Mouse (Mus musculus) embryonic facial prominence, embryonic 14.5 days (tissue): Measurements from ENCODE around the gene Pidd1. TPM values are rescaled to one million over a fixed set of nuclear protein-coding genes. Genes with fewer than 3 reads are reported as not detected.

ENCODE experiments used
- ATAC-seq: fragments of 200-750 bp; cut with Nextera tagmentation; 2 replicates; pipeline ENCODE4 v1.8.0; 2017; ENCODE audit warnings: low read depth, moderate number of reproducible peaks, moderate TSS enrichment
- DNase-seq: peaks from one replicate; pipeline ENCODE4 v3.0.0-alpha.2; 2015; ENCODE audit warnings: low spot score
- H3K27ac ChIP-seq: fragments of 300-500 bp; sonication (generic); replicated peaks from 2 replicates; pipeline ENCODE4 v1.5.1; 2014; ENCODE audit warnings: low read depth, mild to moderate bottlenecking, low read length, moderate library complexity
- H3K27me3 ChIP-seq: fragments of 300-500 bp; sonication (generic); replicated peaks from 2 replicates; pipeline ENCODE4 v1.6.1; 2014; ENCODE audit warnings: low read length; ENCODE audit not compliant: control insufficient read depth, insufficient read depth
- H3K36me3 ChIP-seq: fragments of 300-500 bp; sonication (generic); 2 replicates; pipeline ENCODE4 v1.6.1; 2014; ENCODE audit warnings: low read length, mixed read lengths; ENCODE audit not compliant: control insufficient read depth, insufficient read depth
- H3K4me1 ChIP-seq: fragments of 300-500 bp; sonication (generic); 2 replicates; pipeline ENCODE4 v1.6.1; 2014; ENCODE audit warnings: antibody characterized with exemption, low read length; ENCODE audit not compliant: control insufficient read depth, insufficient read depth
- H3K4me2 ChIP-seq: fragments of 300-500 bp; sonication (generic); 2 replicates; pipeline ENCODE4 v1.6.1; 2014; ENCODE audit warnings: low read depth, mild to moderate bottlenecking, low read length, moderate library complexity, mixed read lengths
- H3K4me3 ChIP-seq: fragments of 300-500 bp; sonication (generic); 2 replicates; pipeline ENCODE4 v1.5.1; 2014; ENCODE audit warnings: low read depth, mild to moderate bottlenecking, low read length
- H3K9ac ChIP-seq: fragments of 300-500 bp; sonication (generic); 2 replicates; pipeline ENCODE4 v1.6.1; 2014; ENCODE audit warnings: low read depth, mild to moderate bottlenecking, low read length, moderate library complexity, mixed read lengths
- H3K9me3 ChIP-seq: fragments of 300-500 bp; sonication (generic); 2 replicates; pipeline ENCODE4 v1.6.1; 2016; ENCODE audit warnings: low read length; ENCODE audit not compliant: control insufficient read depth
- WGBS: fragments of 180-500 bp; shearing (Covaris S2); extraction: QIAGEN DNeasy Blood & Tissue Kit; methylation state at CpG from one replicate; pipeline ENCODE4 v1.1.7; 2014; 5-methylcytosine and 5-hydroxymethylcytosine counted together
- polyA plus RNA-seq: library from polyadenylated mRNA; unstranded; fragments of >200 nt; fragmentation: Nextera tagmentation; extraction: Ambion mirVana; gene quantifications from 2 replicates; pipeline ENCODE4 v1.2.1, GENCODE M21; 2014

Pidd1 gene
- polyA plus RNA-seq, 1 experiment from 2014 or later: 7.4 TPM

DNA sequence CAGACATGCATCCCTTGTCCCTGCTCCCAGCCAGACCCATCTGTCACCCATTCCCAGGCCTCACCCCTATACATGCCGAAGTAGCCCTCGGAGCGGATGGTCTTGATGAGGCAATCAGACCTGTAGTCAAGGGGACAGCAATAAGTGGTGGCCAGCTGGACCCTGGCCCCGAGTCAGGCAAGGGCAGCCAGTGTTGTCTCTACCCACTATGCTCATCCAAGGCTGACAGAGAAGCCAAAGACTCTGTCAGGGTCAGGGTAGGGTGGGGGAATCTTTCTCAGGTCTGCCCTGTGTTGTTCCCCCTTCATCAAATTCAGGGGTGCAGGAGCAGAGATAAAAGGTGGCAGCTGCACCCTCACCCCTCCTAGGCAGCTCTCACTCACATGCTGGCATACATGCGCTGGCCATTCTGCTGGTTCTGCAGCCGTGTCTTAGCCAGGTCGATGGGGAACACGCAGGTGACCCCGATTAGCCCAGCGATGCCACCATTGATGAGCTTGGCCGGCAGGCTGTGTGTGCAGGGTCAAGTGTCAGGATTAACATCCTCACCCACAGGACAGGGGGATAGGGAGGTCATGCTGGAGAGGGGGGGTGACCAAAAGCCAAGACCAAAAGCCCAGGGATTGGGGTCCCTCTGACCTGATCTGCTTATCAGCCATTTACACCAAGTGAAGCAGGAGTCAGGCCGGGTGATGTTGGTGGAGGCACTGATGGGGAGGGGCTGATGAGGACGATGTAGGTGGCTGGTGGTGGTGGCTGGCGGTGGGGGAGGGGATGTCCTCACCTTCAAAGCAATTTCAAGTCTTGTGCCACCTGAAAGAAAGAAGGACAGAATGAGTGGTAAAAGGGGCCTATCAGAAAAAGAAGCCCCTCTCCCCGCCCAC, 10.1 kb downstream of the Pidd1 start:
- DNase-seq: no peak
- Histone ChIP-seq H3K4me2 (peak overlapping the region; percentile 74), H3K4me3 (peak overlapping the region; percentile 44), H3K36me3 (peaks cover 43% of the 10 kb centered on the region), H3K9ac (peak overlapping the region; percentile 64), H3K27ac (no peak overlapping the region), H3K9me3 (no peaks in the 10 kb centered on the region), H3K4me1 (peaks cover 26% of the 10 kb centered on the region; the same call in 1 of the 2 replicates), H3K27me3 (no peaks in the 10 kb centered on the region)
- ATAC-seq: no peak
- 77% methylated on average over 15 of the region's 15 CpGs for WGBS

DNA sequence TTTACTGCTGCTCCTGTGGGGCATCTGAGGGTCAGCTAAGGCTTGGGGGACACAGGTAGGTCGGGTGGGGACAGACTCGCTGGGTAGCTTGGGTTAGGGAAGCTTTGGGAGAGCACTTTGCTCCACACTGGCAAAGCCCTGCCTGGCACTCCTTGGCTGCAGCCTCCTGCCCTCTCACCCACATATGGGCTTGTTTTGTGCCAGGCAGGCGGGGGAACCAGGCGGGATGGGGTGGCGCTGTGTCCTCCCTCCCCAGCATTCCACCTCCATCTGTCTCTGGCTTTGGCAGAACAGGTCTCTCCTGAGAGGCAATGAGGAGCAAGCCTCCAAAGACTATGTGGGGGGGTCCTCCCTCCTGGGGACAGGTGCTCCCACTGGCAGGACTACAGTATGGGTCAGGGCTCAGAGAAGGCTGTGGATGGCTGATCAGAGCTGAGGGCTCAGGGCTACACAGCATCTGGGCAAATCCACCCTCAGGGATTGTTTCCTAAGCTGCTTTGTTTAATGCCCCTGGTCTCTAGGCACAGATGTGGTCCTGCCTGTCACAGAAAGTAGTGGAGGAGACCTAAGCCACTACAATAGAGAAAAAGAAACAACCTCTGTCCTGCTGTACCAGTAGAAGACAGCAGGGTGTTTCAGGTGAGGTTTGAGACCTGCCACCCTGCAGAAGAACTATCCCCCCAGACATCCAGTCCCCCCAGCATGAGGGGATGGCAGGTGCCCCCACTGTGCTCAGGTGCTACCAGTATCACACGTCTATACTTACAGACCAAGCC, 10.9 kb downstream of the Pidd1 start:
- no peak for DNase-seq
- WGBS: 70% methylated on average over 5 of the region's 6 CpGs
- no peak for ATAC-seq
- Histone ChIP-seq H3K4me1 (peaks cover 26% of the 10 kb centered on the region; the same call in 1 of the 2 replicates), H3K4me2 (no peak overlapping the region), H3K36me3 (peaks cover 36% of the 10 kb centered on the region), H3K4me3 (no peak overlapping the region), H3K9ac (no peak overlapping the region), H3K27me3 (no peaks in the 10 kb centered on the region), H3K9me3 (no peaks in the 10 kb centered on the region), H3K27ac (no peak overlapping the region)

DNA sequence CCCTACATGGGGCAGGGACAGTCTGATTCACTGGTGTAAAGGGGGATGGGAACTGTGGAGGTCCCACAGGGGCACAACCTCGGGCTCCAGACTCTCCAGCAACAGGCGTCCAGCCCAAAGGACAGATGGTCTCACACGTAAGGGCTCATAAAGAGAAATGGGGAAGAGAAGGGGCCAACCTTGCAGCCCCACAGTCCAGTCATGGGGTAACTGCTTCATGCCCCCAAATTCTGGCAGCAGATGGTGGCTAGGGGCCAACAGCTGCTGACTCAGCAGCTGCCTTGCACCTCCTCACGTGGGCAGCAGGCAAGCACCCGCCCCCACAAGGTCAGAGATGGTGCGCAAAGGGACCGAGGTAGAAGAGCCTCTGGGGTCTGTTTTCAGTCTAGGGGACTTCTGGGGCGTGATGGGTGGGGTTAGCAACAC, 11.6 kb downstream of the Pidd1 start:
- Histone ChIP-seq H3K4me3 (no peak overlapping the region), H3K9ac (no peak overlapping the region), H3K27me3 (no peaks in the 10 kb centered on the region), H3K36me3 (peaks cover 36% of the 10 kb centered on the region), H3K4me2 (no peak overlapping the region), H3K27ac (no peak overlapping the region), H3K9me3 (no peaks in the 10 kb centered on the region), H3K4me1 (peaks cover 26% of the 10 kb centered on the region; the same call in 1 of the 2 replicates)
- DNase-seq: no peak
- ATAC-seq: no peak
- WGBS: 78% methylated on average over 6 of the region's 8 CpGs

DNA sequence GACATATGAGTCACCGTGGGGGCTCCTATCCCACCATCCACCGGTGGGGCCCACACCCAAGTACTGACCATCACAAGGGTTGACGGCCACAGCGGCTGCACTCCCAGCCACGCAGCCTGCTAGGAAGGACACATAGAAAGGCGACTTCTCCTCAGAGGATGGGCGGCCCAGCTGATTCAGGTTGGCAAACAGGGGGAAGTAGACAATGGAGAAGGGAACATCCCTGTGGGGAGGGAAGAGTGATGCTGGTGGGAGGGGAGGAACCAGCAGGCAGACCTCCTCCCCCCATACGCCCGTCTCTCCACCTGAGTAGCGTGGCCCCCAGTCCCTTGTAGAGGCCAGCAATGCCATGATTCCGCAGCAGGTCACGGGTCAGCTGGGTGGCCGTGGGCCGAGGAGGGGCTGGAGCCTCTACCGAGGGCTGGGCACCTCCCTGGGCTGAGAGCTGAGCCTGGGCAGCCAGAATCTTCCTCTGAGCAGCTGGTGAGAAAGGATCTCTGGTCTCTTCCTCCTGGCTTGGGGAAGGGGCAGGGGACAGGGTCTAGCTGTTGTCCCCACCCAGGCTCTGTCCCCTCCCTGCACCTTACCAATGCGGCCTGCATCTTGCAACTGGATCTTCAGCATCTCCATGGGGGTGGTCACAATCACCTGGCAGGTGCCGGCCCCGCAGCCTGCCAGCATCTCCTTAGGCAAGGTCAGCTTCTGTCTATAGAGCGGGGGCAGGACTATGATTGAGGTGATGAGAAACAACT, 12.2 kb downstream of the Pidd1 start:
- DNase-seq (no peak), ATAC-seq (no peak)
- H3K4me2 ChIP-seq: no peak overlapping the region
- H3K9me3 ChIP-seq: no peaks in the 10 kb centered on the region
- WGBS: 92% methylated on average over 16 of the region's 19 CpGs
- H3K9ac ChIP-seq: no peak overlapping the region
- H3K27me3 ChIP-seq: no peaks in the 10 kb centered on the region
- H3K4me3 ChIP-seq: no peak overlapping the region
- H3K36me3 ChIP-seq: peaks cover 36% of the 10 kb centered on the region
- H3K4me1 ChIP-seq: peaks cover 21% of the 10 kb centered on the region; the same call in 1 of the 2 replicates
- no peak overlapping the region for H3K27ac ChIP-seq

DNA sequence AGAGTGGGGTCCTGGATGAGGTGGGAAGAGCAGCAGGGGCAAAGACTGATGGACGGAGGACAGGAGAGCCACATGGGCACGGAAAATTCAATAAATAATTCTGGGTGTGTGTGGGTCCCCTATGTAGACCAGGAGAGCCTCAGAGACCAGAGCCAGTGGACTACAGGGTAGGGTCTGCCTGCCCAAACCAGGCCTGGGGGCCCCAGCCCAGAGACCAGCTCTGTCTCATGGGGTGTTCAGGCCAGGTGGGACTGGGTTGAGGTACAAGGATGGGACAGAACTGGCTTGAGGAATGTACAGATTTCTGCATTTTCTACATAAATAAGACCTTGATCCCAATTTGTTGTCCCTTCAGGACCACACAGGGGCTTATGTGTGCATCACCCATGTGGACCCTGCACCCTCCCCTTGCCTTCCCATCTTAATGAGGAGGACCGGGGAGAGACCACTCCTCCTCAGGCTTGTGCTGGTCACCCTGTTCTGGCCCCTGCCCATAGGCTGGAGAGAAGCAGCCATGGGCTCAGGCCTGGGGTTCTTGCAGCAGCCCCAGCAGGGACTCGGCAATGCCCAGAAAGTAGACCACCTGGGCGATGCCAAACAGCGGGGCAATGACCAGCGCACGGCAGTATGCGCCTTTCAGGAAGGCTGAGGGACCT, 13.1 kb downstream of the Pidd1 start:
- peaks cover 14% of the 10 kb centered on the region; the same call in 1 of the 2 replicates for H3K4me1 ChIP-seq
- H3K27ac ChIP-seq: no peak overlapping the region
- no peak for ATAC-seq
- no peaks in the 10 kb centered on the region for H3K27me3 ChIP-seq
- no peak overlapping the region for H3K9ac ChIP-seq
- 97% methylated on average over 9 of the region's 9 CpGs for WGBS
- no peak overlapping the region for H3K4me2 ChIP-seq
- H3K9me3 ChIP-seq: no peaks in the 10 kb centered on the region
- H3K36me3 ChIP-seq: peaks cover 36% of the 10 kb centered on the region
- no peak overlapping the region for H3K4me3 ChIP-seq
- DNase-seq: no peak

- peaks cover 36% of the 10 kb centered on the region for H3K36me3 ChIP-seq
- H3K27ac ChIP-seq: no peak overlapping the region
- no peak overlapping the region for H3K9ac ChIP-seq
- ATAC-seq: no peak
- no peaks in the 10 kb centered on the region for H3K9me3 ChIP-seq
- 64% methylated on average over 9 of the region's 9 CpGs for WGBS
- H3K4me3 ChIP-seq: no peak overlapping the region
- peaks cover 10% of the 10 kb centered on the region; the same call in 1 of the 2 replicates for H3K4me1 ChIP-seq
- no peak for DNase-seq
- H3K27me3 ChIP-seq: no peaks in the 10 kb centered on the region
- no peak overlapping the region for H3K4me2 ChIP-seq
Observed at GRCm38 (mm10) chr7:141429840-141430584, 13.8 kb downstream of the Pidd1 start.

DNA sequence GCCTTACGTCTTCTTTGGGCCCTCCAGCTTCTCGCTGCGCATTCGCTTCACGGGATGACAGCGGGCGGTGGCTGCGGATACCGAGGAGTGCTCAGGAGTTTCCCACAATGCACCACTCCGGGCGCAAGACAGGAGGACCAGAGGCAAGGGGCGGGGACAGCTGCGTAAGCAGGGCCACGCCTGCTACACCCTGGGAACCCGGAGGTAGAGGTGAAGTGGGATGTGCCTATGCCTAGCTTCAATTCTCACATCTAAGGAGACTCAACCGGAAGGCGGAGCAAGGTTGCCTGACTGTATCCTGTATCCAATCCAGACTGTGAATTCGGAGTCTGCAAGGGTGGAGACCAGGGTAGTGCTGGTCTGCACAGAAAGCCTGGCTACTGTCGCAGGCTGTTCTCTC, 14.5 kb downstream of the Pidd1 start, which contains the start of gene Cend1:
Gene Cend1 (minus strand): TSS at position 182 of the 400 bp plus-strand sequence.
- DNase-seq: peak; percentile 79
- no peaks in the 10 kb centered on the region for H3K27me3 ChIP-seq
- peaks cover 36% of the 10 kb centered on the region for H3K36me3 ChIP-seq
- H3K4me2 ChIP-seq: peak within 1 kb of the TSS; percentile 47
- ATAC-seq: peak; percentile 81
- H3K4me1 ChIP-seq: peaks cover 9% of the 10 kb centered on the region; the same call in 1 of the 2 replicates
- no peak within 1 kb of the TSS; the same call in 1 of the 2 replicates for H3K9ac ChIP-seq
- no peaks in the 10 kb centered on the region for H3K9me3 ChIP-seq
- H3K27ac ChIP-seq: no peak within 1 kb of the TSS; the same call in 1 of the 2 replicates
- H3K4me3 ChIP-seq: peak within 1 kb of the TSS; percentile 27
- WGBS: 2% methylated on average over 19 of the region's 19 CpGs
